Mouse (Mus musculus) heart, adult 11 months (tissue): ENCODE results near the gene Lmnb2.
A peak's percentile ranks its signal among the peaks of the same experiment; 100 is the strongest.

Experiments used
- DNase-seq: peaks from one replicate; pipeline ENCODE4 v3.0.0; 2022

The Lmnb2 gene

DNA sequence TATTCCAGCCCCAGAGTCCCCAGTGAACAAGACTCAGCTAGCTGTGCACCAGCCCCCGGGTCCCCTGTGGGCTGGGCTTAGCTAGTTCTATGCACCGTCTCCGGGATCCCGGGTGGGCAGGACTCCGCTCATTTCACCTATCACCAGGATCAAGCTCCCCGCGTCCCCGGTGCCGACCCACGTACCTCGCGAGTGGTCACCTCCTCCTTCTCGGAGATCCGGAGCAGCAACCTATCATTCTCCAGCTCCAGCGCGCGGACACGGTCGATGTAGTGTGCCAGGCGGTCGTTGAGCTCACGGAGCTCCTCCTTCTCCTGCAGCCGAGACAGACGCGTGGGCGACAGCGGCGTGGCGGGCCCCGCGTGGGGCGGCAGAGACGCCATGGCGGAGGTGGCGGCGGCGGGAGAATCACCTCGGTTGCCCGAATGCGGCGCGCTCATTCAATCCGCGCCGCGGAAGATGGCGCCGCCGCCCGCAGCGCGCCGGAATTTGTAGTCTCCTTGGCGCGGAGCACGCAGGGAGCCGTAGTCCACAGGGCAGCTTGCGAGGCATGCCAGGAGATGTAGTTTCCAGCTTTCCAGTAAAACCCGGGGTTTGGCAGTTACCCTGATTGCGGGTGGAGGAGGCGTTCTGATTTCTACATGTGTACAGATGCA, at the start of gene Lmnb2:
Lmnb2 (minus strand) TSS at position 467 of the 656 bp plus-strand sequence.
- DNase-seq, result peak; percentile 97

DNA sequence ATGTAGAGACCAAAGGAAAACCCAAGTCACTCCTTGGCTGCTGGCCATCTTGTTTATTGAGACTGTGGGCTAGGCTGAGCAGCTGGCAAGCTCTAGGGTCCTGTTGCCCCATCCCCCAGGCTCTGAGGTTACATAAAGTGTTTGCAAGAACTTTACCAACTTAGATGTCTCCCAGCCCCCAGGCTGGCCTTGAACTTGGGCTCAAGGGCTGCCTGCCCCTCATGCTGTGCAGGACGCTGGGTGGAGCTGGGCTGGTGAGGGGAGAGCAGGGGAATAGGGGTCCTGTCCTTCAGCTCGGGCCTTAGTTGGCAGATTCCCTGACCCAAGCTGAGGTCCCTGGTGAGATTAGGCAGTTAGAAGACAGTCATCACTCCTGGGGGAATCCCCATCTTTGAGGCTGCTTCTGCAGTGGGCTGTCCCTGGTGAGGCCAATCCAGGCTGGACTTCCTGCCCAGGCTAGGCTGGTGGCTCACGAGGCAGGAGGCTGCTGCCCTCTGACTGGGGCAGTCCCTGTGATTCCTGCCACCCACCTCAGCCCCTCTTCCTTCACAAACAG, 49.1 kb upstream of the Lmnb2 start:
- peak; percentile 90 for DNase-seq

DNA sequence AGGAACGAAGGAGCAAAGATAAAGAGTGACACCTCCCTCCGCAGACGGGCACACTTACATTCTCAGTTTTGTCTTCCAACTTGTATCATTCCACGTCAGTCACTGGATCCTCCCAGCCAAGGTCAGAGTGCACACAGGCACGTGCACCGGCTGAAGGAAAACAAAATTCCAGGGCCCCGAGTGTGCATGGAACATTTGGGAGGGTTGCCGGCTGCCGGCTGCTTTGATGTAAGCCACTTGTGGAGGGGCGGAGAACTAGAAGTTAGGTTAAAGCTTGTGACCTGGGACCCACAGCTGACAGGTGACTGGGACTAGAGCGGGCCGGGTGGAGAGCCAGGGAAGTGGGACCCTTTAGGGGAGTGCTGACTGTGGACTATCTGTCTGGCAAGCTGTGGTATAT, 48.3 kb upstream of the Lmnb2 start:
- DNase-seq, result no peak

DNA sequence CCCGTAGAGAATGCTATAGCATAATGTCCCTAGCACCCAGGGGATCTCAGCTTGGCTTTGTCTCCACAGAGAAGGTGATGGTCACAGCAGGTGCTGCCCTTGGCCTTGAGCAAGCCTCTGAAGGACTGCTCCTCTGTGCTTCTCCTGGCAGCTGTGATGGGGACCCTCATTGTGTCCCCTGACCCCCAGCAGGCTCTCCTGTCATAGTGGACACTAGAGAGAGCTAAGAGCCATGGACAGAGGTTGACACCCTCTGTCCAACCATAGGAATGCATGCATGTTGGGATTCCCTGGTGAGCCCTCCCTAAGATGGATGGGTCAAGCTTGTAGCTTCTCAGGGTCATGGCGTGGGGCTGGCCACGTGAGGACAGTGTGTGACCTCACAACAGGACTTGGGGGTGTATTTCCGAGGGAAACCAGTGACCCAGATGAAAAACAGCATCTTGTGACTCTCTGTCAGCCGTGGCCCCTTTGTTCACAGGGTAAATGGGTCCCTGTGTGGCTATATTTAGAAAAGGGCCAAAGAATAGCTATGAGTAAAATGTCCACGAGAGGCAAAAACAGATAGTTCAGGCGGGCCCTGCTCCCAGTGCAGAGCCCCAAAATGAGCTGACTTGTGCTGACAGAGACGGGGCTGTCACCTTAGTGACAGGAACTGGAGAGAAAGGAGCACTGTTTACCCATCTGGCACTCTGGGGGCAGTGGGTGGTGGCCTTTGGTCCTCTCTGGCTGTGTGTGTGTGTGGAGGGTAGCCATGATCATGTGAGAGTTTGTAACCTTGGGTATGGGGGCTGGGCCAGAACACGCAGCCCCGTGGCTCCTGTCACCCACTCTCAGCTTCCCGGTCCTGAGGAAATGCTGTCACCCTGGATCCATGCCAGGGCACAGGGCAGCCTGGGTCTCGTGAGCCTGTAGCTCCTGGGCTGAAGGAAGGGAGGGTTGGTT, 45.3 kb upstream of the Lmnb2 start:
- DNase-seq, result peak; percentile 96

DNA sequence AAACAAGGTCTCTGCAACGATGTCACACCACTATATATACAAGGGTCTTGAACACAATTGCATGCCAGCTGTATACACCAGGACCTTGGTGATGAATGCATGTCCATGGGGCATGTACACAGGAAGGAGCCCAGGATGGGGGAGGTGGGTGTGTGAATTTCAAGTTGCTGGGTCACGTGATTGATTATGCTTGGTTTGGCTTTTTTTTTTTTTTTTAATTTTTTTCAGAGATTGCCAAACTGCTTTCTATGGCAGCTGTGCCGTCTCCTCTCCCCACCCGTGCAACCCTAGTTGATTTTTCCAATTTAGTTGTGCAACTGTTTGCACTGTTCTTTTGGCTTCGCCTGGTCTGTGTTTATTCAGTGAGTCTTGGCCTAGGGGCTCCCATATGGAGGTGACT, 44.5 kb upstream of the Lmnb2 start:
- peak; percentile 94 for DNase-seq

DNA sequence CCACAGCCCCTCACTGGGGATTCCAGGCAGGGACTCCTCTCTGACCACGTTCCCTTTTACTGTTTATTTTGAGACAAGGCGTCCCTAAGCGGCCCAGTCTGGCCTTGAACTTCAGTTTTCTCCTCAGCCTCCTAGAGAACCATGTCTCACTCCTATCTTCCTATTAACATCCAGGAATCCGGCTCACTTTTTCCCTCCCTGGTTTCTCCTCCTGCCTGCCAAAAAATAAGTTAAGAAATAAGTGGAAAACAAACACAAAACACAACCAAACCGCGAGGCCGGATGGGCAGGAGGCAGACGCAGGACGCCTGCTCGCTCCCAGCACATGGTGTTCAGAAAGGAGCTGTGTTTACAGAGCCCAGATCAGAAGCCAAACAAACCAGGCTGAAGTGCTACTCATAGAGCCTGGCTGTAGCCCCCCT, 44.0 kb upstream of the Lmnb2 start:
- peak; percentile 97 for DNase-seq

DNA sequence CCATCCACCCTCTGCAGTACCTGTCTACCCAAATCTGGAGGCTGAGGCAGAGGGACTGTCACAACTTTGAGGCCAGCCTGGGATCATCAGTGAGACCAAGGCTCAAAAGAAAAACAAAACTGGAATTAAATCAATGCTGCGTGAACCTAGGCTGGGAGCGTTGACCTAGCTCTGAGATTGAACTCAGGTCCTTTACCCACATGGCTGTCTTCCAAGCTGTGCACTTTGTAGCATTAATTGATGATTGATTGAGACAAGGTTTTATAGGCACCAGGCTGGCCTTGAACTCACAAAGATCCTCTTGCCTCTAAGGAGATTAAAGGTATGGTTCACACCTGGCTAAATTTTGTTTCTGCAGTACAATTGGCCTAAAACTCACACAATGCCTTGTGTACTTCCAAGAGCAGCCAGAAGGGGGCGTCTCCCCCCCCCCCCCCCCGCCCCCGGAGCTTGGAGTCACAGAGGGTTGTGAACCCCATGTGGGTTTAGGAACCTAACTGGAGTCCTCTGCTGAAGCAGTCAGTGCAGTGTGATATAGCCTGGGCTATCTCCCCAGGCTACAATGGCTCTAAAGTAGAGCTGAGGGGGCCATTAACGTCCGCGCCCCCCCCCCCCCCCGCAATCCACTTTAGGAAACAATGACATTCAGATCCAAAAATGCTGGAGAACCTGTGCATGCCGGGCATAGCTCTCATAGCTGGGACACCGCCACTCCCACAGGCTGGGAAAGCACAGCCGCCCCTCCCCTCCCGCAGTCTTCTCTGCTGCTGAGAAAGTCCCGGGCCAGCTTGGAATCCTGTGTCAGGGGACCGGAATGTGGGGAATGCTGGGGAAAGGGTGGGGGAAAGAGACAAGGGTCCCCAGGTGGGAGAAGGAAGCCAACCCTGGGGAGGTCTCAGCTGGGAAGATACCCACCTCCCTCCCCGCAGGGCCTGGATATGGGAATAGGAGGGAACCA, 42.8 kb upstream of the Lmnb2 start:
- DNase-seq, result peak; percentile 97

DNA sequence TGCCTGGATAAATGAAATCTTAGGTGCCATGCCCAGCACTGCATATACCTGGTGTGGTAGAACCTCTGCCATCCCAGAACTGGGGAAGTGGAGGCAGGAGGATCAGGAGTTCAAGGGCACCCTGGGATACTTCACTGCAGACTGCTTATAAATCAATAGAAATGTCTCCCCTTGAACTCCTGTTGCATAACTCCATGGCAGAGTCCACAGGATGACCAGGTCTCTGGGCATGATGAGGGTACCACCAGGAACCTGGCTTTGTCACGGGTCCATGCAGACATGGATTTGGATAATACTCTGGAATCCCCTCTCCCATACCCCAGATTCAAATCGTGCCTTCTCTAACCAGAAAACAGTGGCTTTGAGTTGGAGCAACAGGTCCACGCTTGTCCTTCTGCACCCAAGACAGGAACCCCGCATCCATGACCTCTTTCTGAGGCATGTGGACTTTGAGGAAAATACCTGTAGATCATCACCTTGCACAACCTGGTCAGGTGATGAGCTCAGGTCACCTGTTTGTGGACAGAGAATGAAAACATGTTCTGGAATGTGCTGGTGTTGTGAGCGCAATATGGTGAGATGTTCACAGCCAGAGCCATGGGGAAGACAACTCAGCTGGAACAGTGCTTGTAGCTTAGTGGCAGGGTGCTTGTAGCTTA, 41.1 kb upstream of the Lmnb2 start:
- no peak for DNase-seq

DNA sequence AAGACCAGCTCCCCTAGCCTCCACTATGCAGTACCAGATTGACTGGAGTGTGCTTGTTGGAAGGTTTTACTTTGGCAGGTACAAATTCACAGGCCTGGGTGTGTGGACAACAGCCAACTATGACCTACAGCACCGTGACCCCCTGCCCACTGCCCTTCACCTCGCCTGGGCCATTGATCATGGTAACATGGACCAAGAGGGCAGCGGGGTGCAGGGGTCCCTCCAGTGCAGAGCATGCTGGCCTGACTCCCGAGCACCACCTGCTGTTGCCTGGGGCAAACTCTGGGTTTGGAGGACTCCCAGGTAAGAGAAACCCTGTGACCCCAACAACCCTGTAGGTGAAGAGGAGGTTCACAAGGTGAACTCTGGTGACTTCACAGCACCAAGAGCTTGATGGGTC, 39.7 kb upstream of the Lmnb2 start:
- DNase-seq, result no peak

DNA sequence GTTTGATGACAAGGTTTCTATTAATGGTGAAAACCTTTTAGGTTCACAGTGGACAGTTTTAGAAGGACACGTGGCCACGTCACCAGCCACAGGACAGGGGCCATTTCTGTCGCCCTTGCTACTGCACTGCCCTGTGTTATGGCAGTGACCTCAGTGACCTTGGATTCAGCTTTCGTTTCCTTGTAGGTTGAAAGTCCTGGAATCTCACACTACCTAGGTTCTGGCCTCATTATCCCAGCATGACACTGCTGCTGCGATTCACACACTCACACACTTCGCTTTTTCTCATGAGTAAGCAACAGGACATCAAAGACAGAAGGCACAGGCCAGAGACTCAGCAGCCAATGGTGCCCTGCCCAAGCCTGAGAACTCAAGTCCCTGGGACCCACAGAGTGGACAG, 38.9 kb upstream of the Lmnb2 start:
- no peak for DNase-seq

DNA sequence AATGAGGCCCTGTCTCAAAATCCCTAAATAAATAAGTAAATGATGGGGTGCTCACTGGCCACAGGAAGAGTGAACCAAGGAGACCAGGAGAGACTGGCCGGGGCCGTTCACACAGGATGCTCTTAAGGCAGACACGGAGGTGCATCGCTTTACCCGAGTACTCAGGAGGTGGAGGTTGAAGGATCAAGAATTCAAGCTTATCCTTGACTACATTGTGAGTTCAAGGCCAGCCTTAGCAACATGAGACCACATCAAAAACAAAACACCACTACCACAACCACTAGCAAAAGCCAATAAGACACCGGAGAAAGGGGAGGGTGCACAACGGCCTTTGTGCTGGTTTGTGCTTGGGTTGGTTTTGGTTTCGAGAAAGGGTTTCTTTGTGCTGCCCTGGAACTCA, 38.3 kb upstream of the Lmnb2 start:
- DNase-seq, result no peak

DNA sequence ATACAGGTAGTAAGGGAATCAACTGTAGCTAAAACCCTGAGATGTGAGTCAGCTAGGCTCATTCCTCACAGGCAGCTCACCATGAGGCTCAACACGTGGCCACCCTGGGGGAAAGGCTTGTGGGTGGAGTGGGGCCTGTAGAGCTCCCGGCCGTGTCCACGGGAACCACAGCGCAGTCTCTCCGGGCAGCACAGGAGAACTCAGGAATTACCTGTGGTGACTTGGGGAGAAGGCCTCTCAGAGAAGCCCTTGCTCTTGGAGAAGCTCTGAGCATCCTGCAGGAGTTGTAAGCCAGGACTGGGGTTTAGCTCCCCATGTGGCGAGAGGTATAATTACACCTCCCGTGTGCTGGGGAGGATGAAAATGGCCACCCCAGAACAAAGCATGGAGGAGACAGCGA, 37.5 kb upstream of the Lmnb2 start:
- DNase-seq, result peak; percentile 93

DNA sequence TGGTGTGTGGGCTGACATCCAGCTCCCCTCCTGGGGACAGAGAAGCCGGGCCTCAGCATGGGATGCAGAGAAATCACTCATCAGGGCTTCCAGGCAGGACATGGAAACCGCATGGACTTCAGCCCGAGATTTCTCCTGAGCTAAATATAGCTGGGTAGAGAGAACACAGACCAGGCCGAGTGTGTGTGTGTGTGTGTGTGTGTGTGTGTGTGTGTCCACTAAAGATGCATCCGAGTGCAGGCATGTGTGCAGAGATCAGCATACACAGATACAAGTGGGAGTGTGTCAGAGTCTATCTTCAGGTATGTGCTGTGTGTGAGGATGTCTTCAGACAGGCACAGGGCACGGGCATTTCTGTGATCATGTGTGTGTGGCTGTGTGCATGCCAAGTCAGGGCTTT, 36.8 kb upstream of the Lmnb2 start:
- peak; percentile 93 for DNase-seq

DNA sequence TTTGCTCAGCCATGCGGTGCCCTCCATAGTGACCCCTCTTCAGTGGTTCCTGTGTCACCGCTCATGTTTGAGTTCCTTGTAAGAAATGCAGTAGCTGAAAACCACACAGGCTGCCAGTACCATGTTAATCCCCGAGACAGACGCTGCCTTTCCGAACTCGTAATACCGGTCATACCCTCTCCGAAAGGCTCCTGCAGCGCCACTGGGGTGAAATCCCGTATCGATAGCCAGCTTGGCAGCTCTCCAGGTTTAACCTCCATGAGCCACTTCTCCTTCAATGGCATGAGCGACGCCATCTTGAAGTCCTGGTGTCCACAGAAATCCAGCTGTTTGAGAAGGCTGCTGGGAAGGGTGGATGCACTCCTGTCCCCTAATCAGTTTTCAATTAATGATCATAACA, 36.4 kb upstream of the Lmnb2 start:
- DNase-seq, result no peak

DNA sequence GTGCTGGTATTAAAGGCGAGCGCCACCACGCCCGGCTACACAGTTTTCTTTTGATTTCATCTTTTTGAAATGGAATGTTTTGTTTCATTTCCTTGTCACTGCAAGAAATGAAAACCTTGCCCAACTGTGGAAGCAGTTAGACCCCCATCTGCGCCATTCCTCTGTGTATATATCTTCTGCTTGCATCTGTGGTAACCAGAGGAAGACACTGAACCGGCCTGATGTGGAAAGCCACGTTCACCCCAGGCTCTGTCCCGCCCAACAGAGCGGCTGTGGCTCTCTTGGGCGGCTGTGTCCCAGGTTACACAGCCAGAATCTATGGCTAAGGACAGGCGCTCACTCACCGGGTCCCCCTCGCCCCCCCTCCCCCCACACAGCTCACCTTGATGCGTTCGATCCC, 34.4 kb upstream of the Lmnb2 start:
- no peak for DNase-seq

DNA sequence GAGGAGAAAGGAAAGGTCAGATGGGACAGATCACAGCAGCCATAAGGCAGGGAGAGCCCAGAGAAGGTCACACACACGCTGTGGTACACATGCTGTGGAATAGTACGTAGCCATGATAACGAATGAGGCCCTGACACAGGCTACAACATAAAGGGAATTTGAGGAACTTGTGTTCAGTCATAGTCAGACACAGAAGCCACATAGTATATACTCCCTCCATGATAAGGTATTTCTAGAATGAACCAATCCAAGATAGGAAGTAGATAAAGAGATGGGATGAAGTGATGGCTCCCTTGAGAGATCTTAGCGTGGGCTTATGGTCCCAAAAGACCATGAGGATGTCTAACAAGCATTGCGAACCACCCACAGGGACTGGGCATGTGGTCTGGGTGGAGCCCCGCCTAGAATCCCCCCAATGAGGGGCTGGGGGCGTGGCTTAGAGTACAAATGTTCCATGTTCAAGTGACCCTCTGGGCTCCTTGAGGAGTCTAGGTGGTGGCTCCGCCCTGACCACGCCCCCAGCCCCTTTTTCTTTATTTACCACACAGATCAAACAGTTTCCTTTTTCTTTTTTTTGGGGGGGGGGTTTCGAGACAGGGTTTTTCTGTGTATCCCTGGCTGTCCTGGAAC, 33.8 kb upstream of the Lmnb2 start:
- no peak for DNase-seq

DNA sequence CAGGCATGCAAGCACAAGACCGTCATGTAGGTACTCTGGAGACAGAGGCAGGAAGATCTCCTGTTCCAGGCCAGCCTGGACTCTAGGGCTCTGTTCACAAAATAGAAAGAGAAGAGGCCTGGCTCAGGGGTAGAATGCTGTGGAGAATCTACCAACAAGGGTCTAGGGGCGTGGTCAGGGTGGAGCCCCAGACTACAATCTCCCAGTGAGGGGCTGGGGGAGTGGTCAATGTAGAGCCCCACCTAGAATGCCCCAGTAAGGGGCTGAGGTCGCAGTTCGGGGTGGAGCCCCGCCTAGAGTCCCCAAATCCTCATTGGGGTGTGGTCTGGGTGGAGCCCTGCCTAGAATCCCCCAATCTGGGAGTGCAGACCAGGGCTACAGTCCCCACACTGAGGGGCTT, 32.3 kb upstream of the Lmnb2 start:
- DNase-seq, result no peak

DNA sequence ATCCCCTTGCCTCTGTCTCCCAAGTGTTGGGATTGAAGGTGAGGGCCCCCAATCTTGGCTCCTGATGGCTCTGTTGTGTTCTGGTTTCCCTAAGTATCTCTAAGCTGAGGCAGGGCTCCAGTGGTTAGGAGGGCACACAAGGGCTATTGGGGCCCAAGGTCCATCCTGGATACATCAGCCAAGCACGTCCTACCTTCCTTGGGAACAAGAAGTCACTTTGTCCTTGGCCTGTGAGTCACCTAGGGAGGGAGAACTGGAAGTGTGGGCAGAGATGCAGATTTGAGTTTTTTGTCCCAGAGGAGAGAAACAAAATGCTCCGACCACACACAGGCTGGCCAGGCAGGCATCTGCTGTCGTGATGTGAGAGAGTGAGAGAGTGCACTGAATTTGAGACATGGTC, 31.0 kb upstream of the Lmnb2 start:
- no peak for DNase-seq

DNA sequence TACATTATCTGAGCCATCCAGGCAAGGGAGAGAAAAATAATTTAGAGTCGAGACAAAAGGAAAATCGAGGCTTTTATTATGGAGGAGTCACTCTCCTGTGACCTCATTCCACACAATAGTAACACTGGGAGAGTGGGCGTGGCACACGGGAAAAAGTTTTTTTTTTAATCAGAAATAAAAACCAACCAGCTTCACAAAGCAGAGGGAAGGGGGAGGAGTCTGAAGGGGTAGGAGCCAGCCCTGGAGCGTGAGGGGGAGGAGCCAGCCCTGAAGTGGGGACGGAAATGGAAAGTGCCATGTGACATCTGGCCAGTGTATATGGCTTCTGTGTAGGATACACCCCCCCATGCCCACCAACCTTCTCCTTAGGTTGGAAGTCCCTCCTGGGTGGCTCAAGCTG, 30.5 kb upstream of the Lmnb2 start:
- DNase-seq, result peak; percentile 95

DNA sequence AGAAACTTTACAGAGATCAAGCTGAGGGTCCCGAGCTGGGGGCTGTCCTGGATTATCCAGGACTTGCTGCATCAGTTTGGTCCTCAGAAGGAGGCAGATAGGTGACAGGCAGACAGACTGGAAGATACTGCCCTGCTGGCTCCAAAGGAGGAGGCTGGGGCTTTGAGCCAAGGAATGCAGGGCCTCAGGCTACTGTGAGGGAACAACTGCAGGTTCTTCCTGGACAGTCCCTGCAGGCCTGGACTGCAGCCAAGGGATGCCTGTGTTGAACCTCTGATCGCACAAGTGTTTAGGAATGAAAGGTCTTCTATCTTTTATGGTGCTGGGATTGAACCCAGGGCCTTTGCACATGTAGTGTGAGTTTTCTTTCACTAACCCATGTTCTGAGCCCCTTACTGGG, 29.8 kb upstream of the Lmnb2 start:
- peak; percentile 95 for DNase-seq

DNA sequence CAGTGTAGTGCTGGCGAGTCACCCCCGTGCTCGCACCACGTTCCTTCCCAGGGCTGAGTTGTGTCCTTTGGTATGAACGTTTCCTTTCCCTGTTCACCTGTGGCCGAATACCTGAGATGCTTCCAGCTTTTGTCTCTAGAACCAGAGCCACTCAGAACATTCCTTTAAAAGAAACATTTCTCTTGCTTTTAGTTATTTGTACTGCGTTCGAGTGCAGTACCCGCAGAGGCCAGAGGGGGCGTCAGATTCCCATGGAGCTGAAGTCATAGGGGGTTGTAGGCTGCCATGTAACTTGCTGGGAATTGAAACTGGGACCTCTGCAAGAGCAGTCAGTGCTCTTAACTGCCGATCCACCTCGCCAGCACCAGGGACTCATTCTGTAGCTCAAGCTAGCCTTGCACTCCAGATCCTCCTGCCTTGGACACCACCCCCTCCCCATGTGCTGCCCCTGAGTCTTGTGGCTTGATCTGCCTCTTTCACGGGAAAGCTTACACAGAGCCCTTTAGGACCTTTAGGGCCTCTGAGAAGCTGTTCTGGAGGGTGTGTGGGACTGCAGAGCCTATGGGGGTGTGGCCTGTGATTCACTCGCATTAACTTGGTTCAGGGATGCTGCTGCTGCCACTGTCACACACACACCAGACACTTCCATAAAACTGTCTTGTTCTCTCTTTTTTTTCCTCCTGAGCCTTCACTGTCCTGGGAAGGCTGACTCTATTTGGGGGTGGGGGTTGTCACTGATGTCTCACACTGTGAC, 28.8 kb upstream of the Lmnb2 start:
- DNase-seq, result no peak
